Mouse (Mus musculus) liver, postnatal 0 days (tissue): ENCODE results near the gene Stk4.

Experiments used
- CTCF ChIP-seq: sonication (generic); IDR thresholded peaks from 2 replicates; pipeline ENCODE4 v1.5.1; 2016; ENCODE audit warnings: antibody characterized with exemption, low read depth
- EP300 ChIP-seq: IDR thresholded peaks from 2 replicates; pipeline ENCODE4 v1.6.1; 2016; ENCODE audit warnings: antibody characterized with exemption, low read depth, mild to moderate bottlenecking

- TF ChIP-seq CTCF (no peak), EP300 (no peak)
Measured at GRCm38 (mm10) chr2:164135367-164135766, 65.2 kb downstream of the Stk4 start.
